Mouse (Mus musculus) retina, postnatal 7 days (tissue): Measurements from ENCODE around the gene Tes.
A peak's percentile ranks its signal among the peaks of the same experiment; 100 is the strongest.
"Not testable (repeated sequence)": the region's sequence is repeated elsewhere in the genome, so short reads cannot be mapped to it uniquely, and the experiment has no call there.

Source experiments
- DNase-seq: peaks from one replicate; pipeline ENCODE4 v3.0.0-alpha.2; 2012; ENCODE audit warnings: low read depth, low spot score

The Tes gene

GRCm38 (mm10) chr6:17064936-17065790 is at the start of gene Tes:
Tes (plus strand) TSS chr6:17065149.
- DNase-seq, result peak; percentile 35

GRCm38 (mm10) chr6:17025886-17026285 is 39.1 kb upstream of the Tes start:
- DNase-seq, result no peak

- DNase-seq, result peak; percentile 13
Observed at GRCm38 (mm10) chr6:17027572-17027971, 37.4 kb upstream of the Tes start.

- no peak for DNase-seq
Observed at GRCm38 (mm10) chr6:17028809-17029208, 36.1 kb upstream of the Tes start.

- DNase-seq, result no peak
Observed at GRCm38 (mm10) chr6:17032231-17032728, 32.7 kb upstream of the Tes start.

GRCm38 (mm10) chr6:17034095-17034494 is 30.9 kb upstream of the Tes start:
- no peak for DNase-seq

GRCm38 (mm10) chr6:17035228-17035627 is 29.7 kb upstream of the Tes start:
- DNase-seq, result no peak

GRCm38 (mm10) chr6:17051432-17052025 is 13.4 kb upstream of the Tes start:
- DNase-seq, result no peak

- DNase-seq, result no peak
Observed at GRCm38 (mm10) chr6:17053028-17053660, 11.8 kb upstream of the Tes start.

- DNase-seq, result no peak
Observed at GRCm38 (mm10) chr6:17054781-17055180, 10.2 kb upstream of the Tes start.

GRCm38 (mm10) chr6:17055659-17056058 is 9.3 kb upstream of the Tes start:
- DNase-seq, result no peak

GRCm38 (mm10) chr6:17059501-17059900 is 5.4 kb upstream of the Tes start:
- no peak for DNase-seq

GRCm38 (mm10) chr6:17060154-17060553 is 4.8 kb upstream of the Tes start:
- DNase-seq, result no peak

GRCm38 (mm10) chr6:17061826-17062225 is 3.1 kb upstream of the Tes start:
- not testable (repeated sequence) for DNase-seq

GRCm38 (mm10) chr6:17062366-17062765 is 2.6 kb upstream of the Tes start:
- DNase-seq, result no peak

GRCm38 (mm10) chr6:17065791-17066169 is 831 bp downstream of the Tes start:
- no peak for DNase-seq

- no peak for DNase-seq
Observed at GRCm38 (mm10) chr6:17066211-17066940, 1.4 kb downstream of the Tes start.

- no peak for DNase-seq
Observed at GRCm38 (mm10) chr6:17071899-17072298, 7.0 kb downstream of the Tes start.

- DNase-seq, result no peak
Observed at GRCm38 (mm10) chr6:17072338-17072737, 7.4 kb downstream of the Tes start.

GRCm38 (mm10) chr6:17072763-17073484 is 8.0 kb downstream of the Tes start:
- no peak for DNase-seq

GRCm38 (mm10) chr6:17077270-17077669 is 12.3 kb downstream of the Tes start:
- no peak for DNase-seq
